Mouse (Mus musculus) MN1 (cell line): Measurements from ENCODE around the gene H1foo.
A peak's percentile ranks its signal among the peaks of the same experiment; 100 is the strongest.

Experiments
- DNase-seq: peaks from one replicate; pipeline ENCODE4 v3.0.0-alpha.2; 2016; ENCODE audit warnings: low spot score

Gene H1foo

DNA sequence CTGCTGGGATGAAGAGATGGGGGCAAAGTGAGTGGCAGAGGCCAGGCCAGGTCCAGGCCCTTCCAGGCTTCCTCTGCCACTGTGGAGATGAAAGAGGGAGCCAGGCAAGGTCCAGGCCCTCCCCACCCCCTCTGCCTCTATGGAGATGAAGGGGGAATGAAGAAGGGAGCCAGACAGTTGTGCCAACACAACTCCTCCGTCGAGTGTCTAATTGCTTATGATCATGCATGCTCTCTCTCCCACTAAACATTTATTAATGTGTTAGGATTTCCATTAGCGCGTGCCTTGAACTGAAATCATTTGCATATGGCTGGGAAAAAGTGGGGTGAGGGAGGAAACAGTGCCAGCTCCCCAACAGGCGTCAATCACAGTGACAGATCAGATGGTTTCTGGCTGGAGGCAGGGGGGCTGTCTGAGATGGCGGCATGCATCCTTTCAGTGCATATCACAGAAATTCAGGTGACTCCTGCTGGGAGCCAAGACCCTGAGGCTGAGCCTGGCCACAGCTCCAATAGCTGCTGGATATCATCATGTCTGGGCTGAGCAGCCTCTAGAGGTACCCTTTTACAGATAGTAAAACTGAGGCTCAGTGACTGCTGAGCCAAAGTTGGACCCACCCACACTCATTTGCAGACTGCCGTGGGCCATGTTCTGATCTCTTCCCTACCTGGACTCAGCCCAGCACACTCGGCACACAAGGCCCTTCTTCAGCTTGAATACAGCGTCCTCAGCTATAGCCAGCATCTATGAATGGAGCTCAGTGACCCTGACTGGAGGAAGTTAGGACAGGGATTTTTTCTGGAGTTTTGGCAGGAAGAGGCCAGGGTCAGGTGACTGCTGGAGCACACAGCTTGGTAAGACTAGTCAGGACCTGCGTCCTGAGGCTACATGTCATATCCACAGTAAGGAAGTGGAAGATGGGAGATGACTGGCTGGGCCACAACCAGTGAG is 17.2 kb upstream of the H1foo start:
- DNase-seq = no peak

DNA sequence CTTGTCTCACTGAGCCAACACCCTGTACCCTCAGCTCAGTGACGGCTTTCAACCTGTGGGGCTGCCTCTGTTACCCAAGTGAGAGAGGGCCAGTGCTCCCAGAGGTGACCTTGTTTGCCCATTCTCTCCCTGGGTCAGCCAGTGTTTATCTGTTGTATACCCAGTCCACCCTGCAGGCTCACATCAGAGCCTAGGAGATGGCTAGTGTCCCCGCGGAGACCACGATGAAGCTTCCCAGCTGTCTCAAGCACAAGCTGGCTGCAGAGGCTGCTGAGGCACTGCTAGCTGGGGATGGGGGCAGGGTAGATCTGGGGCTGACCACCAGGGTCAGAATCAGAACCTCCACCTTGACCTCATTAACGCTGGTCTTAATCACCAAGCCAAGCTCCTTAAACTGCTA is 14.7 kb upstream of the H1foo start:
- DNase-seq = no peak

DNA sequence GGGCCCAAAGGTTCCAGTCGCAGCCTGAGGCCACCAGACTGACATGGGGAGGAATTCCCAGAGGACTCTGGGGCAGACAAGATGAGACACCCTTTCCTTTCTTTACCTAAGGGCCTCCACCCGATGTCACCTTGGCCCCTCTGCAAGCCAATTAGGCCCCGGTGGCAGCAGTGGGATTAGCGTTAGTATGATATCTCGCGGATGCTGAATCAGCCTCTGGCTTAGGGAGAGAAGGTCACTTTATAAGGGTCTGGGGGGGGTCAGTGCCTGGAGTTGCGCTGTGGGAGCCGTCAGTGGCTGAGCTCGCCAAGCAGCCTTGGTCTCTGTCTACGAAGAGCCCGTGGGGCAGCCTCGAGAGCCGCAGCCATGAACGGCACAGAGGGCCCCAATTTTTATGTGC is 13.1 kb upstream of the H1foo start, which contains the start of gene Rho:
Gene Rho (plus strand): TSS at position 110 of the 400 bp plus-strand sequence.
- DNase-seq = no peak

DNA sequence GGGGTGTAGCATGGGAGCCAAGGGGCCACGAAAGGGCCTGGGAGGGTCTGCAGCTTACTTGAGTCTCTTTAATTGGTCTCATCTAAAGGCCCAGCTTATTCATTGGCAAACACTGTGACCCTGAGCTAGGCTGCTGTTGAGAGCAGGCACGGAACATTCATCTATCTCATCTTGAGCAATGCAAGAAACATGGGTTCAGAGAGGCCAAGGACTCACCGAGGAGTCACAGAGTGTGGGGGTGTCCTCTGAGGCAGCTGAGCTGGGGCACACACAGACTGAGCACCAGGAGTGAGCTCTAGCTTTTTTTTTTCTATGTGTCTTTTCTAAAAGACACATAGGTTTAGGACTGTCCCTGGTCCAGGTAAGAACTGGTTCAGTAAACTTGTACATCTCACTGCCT is 12.3 kb upstream of the H1foo start:
- no peak for DNase-seq

DNA sequence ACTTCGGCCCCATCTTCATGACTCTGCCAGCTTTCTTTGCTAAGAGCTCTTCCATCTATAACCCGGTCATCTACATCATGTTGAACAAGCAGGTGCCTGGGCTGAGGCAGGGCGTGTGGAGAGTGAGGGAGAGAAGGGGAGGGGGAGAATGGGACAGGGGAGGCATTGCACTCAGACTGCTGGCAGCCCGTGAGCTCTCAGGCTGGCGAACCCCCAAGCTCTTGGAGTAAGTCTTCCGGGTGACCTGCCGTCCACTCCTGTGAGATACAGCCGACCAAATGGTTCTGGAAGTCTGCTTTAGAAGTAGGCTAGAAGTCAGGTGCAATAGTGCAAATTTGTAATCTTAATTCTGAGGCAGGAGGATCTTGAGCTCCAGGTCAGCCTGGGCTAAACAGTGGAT is 9.2 kb upstream of the H1foo start:
- DNase-seq = no peak

DNA sequence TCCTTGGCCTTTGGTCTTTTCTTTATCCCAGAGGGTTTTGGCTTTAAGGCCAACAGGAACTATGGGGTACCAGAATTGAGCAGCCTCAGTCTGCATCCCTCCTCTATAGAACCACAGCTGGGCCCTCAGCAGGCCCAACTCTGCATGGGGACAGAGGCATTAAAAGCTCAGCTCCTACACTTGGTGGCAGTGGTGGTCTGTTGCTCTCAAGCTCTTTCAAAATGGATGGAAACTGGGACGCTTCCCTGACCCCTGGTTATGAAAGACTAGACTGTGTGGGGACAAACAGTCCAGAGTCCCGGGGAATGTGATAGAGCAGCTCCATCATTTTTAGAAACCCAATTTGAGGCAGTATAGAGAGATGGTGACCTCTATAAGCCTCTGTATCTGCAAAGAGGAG is 6.7 kb upstream of the H1foo start:
- no peak for DNase-seq

DNA sequence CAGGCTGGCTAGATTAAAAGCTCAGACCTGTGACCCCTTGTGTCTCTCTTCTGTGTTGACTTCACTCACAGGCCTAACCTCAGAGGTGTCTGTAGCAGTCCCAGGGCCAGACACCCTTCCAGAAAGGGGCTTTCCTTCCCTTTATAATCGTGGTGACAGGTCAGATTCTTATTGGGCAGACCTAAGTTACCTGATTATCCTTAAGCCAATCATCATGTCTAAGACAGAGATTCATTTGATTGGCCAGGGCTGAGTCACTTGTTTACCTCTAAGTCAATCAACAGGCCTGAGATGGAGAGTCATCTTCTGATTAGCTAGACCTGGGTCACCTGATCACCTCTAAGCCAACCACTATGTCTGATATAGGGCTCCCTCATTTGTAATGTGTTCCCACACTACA is 5.9 kb upstream of the H1foo start:
- no peak for DNase-seq

DNA sequence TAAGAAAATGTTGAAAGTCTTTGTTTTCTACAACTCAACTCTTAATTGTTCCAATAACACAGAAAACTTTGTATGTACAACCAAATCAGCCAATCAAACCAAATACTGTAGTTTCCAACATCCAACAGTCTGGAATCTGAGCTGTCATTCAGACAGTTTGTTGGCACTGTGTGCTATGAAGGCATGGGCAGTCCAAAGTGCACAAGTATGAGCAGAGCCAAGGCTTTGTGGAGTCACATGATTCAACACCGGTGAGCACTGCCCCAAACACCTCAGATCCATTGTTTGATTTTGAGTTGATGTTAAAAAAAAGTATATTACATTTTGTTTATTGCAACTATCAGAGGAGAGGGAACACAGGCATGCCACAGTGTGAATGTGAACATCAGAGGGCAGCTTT is 4.1 kb upstream of the H1foo start:
- no peak for DNase-seq

DNA sequence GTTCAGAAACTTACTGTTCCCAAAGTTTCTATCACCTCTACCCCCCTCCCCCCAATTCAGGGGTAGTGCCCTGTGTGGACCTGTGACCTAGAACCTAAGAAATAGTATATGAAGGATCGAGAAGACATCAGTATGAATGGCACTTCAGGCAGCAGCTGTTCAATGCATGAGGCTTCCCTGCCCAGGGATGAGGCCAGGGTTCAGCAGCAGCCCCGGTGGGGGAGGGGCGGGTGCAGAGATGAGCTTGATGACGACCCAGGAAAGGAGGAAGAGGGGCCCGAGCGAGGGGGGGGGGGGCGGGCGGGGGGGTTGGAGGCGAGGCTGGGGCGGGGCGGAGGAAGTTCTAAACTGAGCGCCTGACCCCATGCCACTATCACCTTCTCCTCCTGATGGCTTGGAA is 3.6 kb upstream of the H1foo start:
- DNase-seq = no peak

DNA sequence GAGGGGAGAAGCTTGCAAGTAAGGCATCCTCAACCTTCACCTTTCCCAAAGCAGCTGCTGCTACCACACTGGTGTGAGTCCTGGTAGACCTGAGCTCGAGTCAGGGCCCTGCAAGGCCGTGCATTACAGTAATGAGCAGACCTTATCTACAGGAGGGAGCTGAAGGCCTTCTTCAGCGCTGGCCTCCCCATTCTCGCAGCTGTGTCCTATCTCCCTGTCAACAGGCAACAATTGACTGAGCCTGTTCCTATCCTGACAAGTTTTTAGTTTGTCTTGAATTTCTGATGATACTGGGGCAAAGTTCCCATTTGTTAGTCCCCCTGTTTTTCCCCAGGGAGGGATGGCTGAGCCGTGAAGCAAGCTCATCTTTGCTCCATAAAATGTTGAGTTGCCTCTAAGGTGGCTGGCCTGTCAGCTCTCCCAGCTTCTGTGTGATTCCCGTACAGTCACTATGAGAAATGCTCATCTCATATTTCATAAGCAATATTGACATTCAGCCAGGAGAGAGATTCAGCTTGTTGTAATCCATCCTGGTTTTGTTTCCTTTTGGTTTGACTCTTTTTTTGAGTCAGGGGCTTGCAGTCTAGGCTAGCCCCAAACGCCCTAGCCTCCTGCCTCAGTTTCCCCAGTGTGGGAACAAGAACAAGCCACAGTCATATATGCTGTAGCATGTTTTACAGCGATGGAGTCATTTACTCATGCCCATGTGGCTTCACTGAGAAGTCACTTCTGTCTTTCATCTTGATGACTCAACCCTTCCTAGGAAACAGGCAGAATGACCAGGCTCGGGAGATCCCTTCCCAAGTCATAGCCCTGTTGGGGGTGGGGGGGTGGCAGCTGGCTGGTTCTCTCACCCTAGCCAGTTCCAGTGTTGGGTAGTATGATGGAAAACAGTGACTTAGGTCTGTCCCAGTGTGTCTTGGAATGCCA is 975 bp upstream of the H1foo start:
- DNase-seq = peak; percentile 37

DNA sequence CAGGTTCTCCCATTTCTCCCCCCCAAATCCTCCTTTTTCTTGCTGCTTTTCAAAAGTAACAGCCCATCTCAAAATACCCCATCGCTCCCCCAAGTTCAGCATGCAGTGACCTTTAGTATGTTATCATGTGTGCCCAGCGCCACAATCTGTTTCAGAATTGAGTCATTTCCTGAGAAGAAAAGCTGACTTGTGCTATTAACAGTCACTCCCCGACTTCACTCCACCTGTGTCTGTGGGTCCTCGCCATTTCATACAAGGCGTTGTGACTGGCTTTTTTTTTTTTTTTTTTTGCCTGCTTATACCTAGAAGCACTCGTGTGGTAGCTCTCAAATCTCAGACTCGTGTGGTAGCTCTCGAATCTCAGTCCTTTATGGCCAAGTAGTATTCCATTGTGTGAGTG is 895 bp downstream of the H1foo start:
- DNase-seq = no peak

DNA sequence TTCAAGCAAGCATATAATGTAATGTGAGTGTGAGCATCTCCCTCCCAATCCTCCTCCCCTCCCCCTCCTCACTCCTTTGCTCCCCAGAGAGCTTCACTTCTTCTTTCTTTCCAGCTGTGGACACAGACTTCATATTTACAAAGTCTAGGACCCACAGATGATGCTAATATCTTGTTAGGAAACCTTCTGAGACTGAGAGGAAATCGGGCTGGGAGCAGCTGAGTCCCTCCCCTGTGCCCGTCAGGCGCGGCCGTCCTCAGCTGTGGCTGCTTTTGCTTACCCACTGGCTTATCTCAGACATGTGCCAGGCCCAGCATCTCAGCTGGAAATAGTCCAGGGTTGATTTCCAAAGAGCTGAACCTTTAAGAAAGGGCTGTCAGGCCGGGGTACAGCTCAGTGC is 1.7 kb downstream of the H1foo start:
- DNase-seq = peak; percentile 75

DNA sequence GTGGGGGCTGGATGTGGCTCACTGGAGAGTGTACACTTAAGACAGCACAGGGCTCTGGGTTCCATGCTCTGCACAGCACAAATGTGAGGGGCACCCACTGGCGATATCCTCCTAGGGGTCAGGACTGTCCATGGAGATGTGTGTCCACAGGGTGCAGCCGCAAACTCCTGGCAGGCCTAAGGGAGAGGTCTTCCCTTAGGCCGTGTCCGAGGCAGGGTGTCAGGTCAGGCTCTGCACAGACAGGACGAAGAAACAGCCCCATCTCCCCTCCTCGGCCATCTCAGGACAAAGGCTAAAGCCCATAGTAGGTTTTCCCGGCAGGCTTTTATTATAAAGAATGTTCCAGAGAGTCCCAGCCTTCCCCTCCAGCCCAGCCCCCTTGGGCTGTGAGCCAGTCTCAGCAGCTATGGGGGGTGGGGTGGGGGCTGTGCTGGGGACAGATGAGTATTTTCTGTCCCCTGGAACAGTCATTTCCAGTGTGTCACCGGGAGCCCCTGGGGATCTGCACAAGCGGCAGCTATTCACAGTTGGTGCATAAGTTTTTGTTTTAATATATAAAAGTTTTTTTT is 9.9 kb downstream of the H1foo start:
- DNase-seq = no peak

DNA sequence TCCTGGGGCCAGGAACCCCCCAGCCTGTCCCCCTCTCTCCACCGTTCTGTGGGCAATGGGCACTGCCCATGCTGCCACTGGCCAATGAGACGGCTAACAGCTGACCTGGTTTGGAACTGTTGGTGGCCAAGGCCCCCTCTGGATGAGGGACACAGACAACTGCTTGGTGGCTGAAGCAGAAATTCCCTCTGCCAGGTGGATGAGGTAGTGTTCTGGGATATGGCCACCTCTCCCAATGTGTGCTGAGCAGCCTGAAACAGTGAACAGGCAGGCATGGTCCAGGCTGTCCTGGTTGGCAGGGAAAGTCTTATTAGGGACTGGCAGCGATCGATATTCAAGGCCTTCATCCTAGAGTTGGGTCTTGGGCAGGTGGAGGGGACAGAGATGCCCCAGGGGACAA is 10.4 kb downstream of the H1foo start:
- DNase-seq = no peak

DNA sequence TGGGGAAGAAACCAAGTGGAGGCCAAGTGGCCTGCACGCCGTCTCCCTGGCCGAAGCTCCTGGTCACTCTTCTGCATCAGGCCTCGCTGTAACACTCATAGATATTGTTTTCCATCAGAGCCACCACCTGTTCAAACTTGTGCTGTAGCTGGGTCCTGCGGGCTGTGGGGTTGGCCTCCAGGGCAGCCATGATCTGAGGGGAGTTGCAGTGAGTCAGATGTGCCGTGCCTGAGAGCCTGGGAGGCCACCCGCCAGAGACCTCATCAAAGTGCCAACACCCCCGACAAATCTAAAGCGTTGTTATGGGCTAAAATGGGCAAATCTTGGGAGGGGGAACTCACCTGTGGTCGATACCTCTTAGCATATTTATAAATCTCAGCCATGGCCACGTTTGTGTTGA is 10.9 kb downstream of the H1foo start:
- no peak for DNase-seq

DNA sequence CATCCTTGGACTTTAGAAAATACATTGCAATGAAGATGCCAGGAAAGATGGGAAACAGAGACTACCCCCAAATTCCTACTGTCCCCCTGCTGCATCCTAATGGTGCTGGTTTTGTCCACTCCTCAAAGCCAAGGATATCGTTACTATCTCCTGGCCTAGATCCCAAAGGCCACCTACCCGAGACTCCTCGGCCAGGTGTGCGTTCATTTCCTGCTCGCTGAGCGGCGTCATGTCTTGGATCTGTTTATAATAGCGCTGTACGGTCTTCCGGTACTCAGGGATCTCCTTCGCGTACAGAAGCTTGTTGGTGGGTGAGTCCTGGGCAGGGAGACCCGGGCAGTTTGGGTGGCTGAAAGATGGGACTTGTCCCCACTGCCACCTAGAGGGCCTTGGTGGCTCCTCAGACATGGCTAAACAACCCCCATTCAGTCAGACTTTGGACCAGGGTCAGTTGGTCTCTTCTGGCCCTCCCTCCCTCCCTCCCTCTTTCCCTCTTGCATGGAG is 11.7 kb downstream of the H1foo start:
- no peak for DNase-seq

DNA sequence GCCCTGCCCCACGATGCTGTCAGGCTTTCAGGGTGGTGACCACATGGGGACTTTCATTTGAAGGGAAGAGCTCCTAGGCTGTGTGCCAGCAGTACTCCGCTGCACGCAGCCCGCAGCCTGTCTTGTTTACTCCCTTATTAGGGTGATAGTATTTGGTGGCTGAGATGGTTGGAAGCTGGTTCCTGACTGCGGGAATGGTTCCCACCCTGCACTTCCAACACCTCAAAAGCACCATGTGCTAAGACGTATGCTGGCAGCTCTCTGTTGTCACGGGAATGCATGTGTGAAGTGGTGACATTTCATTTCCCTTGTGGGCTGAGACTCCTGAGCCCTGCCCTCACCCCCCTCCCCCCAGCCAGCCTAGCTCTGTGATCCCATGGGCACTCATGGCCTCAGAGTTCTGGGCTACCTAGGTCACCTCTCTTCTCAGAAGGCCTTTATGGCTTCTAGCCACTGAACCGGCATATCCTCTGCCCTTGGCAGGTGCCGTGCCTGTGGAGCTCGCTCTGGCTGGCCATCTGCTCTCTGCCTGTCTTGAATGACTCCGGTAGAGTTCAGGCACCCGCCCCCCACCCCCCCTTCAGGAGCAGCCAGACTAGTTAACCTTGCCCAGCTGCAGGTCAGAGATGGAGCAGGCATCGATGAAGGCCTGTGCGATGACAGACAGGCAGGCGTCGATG is 12.3 kb downstream of the H1foo start:
- peak; percentile 73 for DNase-seq

DNA sequence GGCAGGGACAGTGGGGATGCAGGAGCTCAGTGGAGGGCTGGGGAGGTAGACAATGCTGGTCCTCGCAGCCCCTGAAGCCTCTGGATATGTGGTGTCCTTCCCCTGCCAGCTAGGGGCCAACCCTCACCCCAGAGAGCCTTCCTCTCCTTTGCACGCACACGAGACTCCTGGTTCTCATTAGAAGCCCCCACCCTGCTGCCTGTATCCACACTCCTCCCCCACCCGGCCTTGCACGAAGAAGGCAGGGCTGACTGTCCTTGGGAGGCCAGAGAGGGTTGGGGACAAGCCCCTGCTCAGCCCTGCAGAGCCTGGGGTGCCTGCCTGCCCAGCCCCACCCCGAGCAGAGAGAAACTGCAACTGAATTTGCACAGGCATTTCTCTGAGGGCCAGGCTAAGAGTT is 12.9 kb downstream of the H1foo start:
- no peak for DNase-seq

DNA sequence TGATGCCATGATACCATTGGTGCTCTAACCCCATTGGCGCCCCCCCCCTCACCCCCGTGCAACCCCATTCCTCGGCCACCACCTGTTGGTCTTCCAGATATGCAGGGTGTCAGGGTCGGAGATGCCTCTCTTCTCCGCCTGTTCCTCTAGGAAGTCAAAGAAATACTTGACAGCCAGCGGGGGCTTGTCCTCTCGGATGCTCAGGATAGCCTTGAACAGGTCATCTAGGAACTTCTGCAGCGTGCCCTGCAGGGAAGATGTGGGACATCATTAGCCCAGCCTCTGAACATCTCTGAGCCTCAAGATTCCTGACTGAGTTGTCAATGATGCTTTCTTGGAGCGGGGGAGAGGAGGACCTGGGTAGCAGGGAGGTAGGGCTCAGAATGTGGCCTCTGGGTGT is 13.7 kb downstream of the H1foo start:
- no peak for DNase-seq

DNA sequence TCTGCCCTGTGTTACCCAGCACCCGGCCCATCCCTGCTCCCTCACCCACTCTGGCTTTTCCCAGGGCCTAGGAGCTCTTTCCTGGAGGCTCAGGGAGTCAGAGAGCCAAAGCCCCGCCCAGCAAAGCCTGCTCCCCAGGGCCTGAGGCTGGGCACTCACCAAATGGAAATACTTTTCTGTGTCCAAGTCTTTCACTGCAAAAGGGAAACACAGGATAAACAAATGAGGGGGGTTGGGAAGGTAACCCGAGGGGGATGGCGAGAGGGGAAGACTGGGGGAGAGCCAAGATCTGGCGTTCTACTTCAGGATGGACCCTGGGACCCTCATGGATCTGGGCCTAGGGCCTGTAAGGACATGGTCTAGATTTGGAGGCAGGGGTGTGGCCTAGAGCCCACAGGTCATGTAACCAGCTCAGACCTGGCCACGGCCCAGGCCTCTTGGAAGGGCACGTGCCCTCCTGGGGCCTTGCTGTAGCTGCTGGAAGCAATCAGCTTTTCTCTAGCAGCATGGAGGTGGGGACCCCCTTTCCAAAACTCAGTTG is 14.5 kb downstream of the H1foo start:
- peak; percentile 53 for DNase-seq

DNA sequence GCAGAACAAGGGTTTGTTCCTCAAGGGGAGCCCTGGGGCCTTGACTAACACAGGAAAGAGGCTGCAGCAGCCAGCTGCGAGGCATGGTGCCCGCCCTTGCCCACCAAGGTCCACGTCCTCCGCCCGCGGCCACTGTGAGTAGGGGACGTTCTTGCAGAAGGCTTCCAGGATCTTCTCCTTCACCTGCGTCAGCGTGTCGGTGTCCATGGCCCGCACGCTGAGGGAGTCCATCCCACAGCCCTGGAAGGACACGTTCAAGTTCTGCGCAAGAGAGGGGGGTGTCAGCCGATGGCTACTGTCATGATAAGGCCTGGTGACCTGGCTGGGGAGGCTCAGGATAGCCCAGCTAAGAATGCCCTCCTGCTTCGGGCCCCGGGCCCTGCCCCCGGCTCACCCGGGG is 15.6 kb downstream of the H1foo start:
- no peak for DNase-seq

DNA sequence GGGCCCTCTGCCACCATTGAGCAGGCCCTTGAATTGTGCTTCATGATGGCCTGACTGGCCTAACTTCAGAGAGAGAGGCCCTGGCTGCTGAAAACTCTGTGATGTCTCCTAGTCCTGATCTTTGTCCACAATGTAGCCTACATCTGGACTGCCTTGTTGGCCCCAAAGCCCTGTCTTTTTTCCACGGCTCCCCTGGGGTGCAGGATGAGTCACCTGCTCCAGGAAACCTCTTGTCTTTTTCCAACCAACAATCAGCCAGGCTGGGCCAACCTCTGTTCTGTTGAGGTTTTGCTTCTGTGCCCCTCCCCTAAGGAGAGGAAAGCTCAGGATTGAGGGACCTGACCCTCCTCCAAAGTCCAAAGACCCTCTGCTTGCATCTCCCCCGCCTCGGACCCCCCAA is 17.0 kb downstream of the H1foo start:
- DNase-seq = peak; percentile 54
